Mouse (Mus musculus): ENCODE data around the gene Olfr284.

Gene Olfr284

GRCm38 (mm10) chr15:98340887-98341286 is at the start of gene Olfr284:
TSS of gene Olfr284 (minus strand) at chr15:98340987.
- DNase-seq = no peak

- DNase-seq = peak; percentile 55
These were observed 49.0 kb upstream of the Olfr284 start for GRCm38 (mm10) chr15:98389796-98390195.

- no peak for DNase-seq
These were observed 46.8 kb upstream of the Olfr284 start for GRCm38 (mm10) chr15:98387621-98388020.

- no peak for DNase-seq
These were observed 40.1 kb upstream of the Olfr284 start, which contains the start of gene Olfr283 for GRCm38 (mm10) chr15:98380846-98381245. TSS of gene Olfr283 (minus strand) at chr15:98380946.

- DNase-seq = no peak
These were observed 37.4 kb upstream of the Olfr284 start for GRCm38 (mm10) chr15:98378209-98378608.

- DNase-seq = no peak
These were observed 23.5 kb downstream of the Olfr284 start, which contains the start of gene Olfr285 for GRCm38 (mm10) chr15:98317177-98317724. TSS of gene Olfr285 (minus strand) at chr15:98317353.

- no peak for DNase-seq
These were observed 25.1 kb downstream of the Olfr284 start for GRCm38 (mm10) chr15:98315703-98316102.

- peak; percentile 64 for DNase-seq
These were observed 44.9 kb downstream of the Olfr284 start, which contains the start of gene Zfp641 for GRCm38 (mm10) chr15:98295628-98296551. TSS of gene Zfp641 (minus strand) at chr15:98296161.

GRCm38 (mm10) chr15:98293651-98294050 is 47.1 kb downstream of the Olfr284 start:
- no peak for DNase-seq
